Mouse (Mus musculus) embryo, embryonic 11 days (tissue): ENCODE measurements around the gene Ccn5.

Experiments
- DNase-seq: peaks from one replicate; pipeline ENCODE4 v3.0.0-alpha.2; 2015

The Ccn5 gene

GRCm38 (mm10) chr2:163820607-163821006, at the start of gene Ccn5:
Gene Ccn5, plus strand, starts transcription at chr2:163820861.
- no peak for DNase-seq

GRCm38 (mm10) chr2:163776661-163777060, 44.0 kb upstream of the Ccn5 start:
- no peak for DNase-seq

DNA sequence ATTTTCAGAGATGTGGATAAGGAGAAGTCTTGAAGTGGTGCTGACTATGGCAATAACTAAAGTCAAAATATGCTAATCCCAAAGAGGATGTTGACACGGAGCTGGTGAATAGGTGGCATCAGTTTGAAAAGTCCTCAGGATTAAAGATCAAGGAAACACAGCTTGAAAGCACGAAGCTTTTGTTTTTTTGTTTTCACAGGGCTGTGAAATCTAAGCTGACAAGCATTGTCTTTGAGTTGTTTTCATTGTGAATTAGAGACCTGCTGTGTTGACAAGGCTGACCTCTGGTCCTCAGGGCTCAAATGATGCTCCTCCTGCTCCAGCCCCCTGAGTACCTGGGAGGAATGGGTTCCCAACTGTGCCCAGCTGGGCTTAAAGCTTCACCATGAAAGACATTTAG, 43.6 kb upstream of the Ccn5 start:
- no peak for DNase-seq

- no peak for DNase-seq
Observed at GRCm38 (mm10) chr2:163778896-163779295, 41.8 kb upstream of the Ccn5 start.

GRCm38 (mm10) chr2:163783368-163783767, 37.3 kb upstream of the Ccn5 start:
- no peak for DNase-seq

DNA sequence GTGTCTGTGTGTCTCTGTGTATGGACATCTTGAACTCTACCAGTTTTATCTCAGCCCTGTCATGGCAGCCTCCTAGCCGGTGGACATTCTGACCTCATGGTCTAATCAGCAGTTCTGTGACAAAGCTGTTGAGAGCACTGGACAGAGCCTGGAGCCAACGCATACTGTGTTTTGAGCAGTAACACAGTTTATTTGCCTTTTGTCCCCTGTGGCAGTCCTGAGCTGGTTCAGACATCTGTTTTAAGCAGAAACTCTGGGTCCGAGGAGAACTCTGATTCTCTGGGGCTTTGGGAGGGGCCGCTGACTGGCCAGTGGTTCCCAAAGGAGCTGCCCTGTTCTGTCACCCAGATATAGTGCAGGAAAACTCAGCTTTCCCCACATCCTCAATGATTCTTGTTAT, 36.8 kb upstream of the Ccn5 start:
- no peak for DNase-seq

DNA sequence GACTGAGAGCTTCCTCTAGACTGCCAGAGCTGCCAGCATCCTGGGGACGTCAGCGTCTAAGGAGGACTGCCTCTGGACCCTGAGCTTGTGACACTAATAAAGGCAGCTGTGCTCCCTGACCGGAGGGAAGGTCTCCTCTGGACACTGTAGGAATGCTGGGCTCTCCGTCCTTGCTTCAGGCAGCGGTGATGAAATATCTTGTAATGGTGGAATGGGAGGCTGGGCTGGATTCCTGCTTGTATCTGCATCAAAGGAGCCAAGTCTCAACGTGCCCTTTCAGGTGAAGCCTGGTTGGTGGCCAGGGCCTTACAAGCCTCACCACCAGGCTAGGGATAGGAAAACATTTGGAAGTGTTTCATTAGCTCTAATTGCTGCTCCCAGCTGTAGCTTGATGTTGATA, 33.6 kb upstream of the Ccn5 start:
- no peak for DNase-seq

- peak; percentile 74 for DNase-seq
Observed at GRCm38 (mm10) chr2:163787709-163788108, 33.0 kb upstream of the Ccn5 start.

- DNase-seq: peak; percentile 71
Observed at GRCm38 (mm10) chr2:163788484-163788883, 32.2 kb upstream of the Ccn5 start.

- no peak for DNase-seq
Observed at GRCm38 (mm10) chr2:163798411-163798810, 22.2 kb upstream of the Ccn5 start.

- DNase-seq: no peak
Observed at GRCm38 (mm10) chr2:163800832-163801231, 19.8 kb upstream of the Ccn5 start.

DNA sequence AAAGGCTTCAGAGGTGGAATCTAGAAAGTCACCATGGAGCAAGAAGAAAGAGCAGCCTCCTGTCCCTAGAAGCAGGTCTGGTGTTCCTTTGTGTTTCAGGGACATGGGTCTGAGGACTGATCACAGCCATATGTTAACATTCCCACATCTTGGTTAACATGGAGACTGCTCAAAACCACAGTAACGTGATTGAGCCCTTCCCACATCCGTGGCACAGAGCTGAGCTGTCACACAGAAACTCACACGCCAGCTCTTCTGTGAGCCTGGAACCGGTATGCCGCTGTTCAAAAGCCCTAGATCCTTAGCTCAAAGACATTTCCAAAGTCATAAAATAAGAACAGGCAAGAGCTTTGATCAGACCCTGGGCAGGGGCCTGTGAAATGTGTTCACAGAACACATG, 19.3 kb upstream of the Ccn5 start:
- DNase-seq: no peak

DNA sequence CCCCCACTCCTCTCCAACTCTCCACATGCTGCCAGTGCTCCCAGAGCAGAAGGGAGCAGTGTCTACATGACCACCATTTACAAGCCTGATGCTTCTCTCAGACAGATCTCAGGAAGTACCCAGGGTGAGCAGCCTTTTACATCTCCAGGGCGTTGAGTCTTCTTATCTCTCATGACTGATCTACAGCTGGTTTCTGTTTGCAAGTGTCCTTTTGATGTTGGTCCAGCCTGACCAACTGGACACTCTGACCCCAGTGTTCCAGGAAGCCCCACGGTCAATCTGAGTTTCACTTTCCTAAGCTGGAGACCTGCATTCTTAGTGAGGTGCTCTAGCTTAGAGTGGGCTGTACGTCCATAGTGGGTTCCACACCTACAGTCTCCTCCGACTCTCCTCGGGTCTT, 16.8 kb upstream of the Ccn5 start:
- DNase-seq: no peak

DNA sequence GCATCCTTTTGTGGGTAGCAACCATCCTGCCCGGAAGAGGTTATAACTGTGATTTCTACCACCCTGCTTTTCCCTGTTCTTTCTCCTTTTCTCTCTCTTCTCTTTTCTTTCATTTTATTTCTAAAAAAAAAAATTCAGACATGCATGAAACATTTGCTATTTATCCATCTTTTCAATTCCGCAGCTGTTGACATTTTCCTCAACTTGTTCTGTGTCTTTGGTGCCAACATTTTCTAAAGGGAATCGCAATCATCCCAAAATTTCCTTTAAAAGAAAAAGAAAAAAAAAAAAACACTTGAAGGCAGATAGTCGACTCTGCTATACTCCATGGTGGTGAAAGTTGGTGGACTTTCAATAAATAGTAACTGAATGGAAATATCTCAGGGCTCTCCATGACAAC, 11.5 kb upstream of the Ccn5 start:
- DNase-seq: no peak

- no peak for DNase-seq
Observed at GRCm38 (mm10) chr2:163809704-163810103, 11.0 kb upstream of the Ccn5 start.

DNA sequence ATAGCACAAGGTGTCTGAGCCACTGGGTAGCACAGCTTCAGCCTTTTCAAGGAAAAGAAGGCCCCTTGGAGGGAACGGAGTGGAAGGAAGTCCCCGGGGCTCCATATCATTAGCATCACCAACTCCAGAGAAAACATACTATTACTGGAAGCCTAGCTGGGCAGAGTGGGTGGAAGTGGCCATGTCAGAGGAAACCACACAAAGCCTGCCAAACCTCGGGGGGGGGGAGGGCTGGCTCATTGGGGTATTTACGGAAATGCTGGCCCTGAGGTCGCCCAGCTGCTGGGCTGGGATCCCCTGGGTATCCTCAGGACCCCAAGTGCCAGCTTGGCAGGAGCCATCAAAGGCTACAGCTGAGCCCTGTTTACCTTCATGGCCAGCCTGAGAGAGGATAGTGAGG, 7.6 kb upstream of the Ccn5 start:
- DNase-seq: no peak

DNA sequence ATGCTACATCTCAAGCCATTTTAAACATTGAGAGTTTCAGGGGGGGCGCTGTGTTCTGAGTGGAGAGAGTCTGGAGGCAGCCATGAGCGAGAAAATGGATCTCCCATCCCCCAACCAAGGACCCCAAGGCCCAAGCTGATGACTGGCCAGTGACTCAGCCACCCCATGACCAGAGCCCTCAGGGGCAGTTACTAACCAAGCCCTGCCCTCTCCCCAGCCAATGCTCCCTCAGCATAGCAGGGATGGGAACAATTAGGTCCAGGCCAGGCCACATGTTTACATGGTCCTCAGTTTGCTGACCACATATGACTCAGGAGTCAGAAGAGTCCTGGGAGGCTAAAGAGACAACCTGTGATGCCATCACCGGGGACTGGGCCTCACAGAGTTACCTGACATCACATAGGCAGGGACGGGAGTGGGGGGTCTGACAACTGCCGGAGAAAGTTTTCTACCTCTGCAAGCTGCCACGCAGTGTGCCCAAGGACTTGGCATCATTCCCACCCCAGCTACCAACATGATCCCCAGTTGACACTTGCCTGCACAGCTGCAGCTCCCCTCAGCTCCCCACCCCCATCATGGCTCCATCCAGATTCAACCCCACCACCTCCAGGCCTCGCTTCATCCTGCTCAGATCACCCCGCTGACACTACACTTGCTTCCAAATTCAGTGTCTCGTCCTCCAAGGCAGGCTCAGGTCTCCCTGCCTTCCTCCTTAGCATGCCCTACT, 5.8 kb upstream of the Ccn5 start:
- DNase-seq: no peak

DNA sequence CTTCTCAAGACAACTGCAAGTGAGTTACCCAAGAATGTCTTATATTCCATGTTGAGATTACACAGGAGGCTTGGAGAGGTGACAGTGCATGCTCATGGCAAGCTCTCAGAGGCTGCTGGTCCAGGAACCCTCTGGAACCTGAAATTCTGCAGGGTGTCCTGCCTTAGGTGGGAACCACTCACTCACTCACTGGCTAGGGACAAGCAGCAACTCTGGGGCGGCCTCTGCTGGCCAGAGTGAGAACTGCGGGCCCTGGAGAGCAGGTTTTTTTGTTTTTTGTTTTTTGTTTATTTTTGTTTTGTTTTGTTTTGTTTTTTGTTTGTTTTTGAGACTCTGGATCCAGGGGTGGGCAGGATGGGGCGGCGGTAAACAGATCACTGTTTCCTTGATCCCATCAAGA, 2.6 kb downstream of the Ccn5 start:
- peak; percentile 60 for DNase-seq

- DNase-seq: peak; percentile 81
Observed at GRCm38 (mm10) chr2:163823771-163824170, 3.1 kb downstream of the Ccn5 start.

- DNase-seq: no peak
Observed at GRCm38 (mm10) chr2:163825861-163826260, 5.2 kb downstream of the Ccn5 start.

- DNase-seq: no peak
Observed at GRCm38 (mm10) chr2:163826494-163826893, 5.8 kb downstream of the Ccn5 start.

GRCm38 (mm10) chr2:163831163-163831562, 10.5 kb downstream of the Ccn5 start:
- DNase-seq: no peak

GRCm38 (mm10) chr2:163838043-163838442, 17.4 kb downstream of the Ccn5 start:
- peak; percentile 84 for DNase-seq

DNA sequence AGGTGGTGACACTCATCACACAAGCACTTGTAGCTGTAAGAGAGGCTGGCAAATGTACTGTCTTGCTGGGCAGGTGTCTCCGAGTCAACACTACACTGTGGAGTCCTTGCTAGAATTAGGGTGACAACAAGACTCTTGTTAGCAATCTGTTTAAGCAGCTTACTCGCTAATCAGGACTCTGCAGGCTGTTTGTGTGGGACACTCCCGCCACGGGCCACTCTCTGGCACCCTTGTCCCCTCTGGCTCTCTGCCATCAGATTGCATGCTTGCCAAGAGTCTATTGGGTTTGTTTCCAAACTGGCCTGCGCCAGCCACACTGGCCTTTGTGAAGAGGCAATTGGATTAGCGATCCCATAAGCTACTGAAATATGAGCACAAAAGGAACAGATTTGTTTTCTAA, 18.9 kb downstream of the Ccn5 start:
- no peak for DNase-seq

DNA sequence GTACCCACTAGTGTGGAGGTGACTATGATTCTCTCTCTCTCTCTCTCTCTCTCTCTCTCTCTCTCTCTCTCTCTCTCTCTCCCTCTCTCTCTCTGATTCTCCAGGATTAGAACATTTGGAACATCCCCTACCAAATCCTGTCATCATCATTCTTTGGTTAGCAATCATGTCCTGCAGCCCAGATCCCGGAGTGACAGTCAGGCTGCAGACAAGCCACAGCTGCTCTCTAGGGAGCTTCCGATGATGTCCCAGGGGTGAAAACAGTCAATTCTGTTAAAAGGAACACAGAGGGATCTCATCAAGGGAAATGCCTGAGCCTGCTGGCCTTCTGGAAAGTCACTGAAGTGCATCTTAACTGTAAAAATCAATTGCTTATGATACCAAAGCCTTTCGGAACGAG, 21.4 kb downstream of the Ccn5 start:
- no peak for DNase-seq
